Mouse (Mus musculus) liver, embryonic 16.5 days (tissue): Measurements from ENCODE around the gene Exph5. TPM values are rescaled to one million over a fixed set of nuclear protein-coding genes. Genes with fewer than 3 reads are reported as not detected.

Source experiments
- ATAC-seq: fragments of 200-750 bp; cut with Nextera tagmentation; 2 replicates; pipeline ENCODE4 v1.8.0; 2017; ENCODE audit warnings: low read depth, mild to moderate bottlenecking, moderate number of reproducible peaks, moderate library complexity
- H3K27ac ChIP-seq: fragments of 300-500 bp; sonication (generic); 2 replicates; pipeline ENCODE4 v1.5.1; 2014; ENCODE audit warnings: mild to moderate bottlenecking, low read length
- H3K27me3 ChIP-seq: fragments of 300-500 bp; sonication (generic); 2 replicates; pipeline ENCODE4 v1.6.1; 2014; ENCODE audit warnings: low read depth, low read length, mixed read lengths; ENCODE audit not compliant: control insufficient read depth, insufficient read depth
- H3K36me3 ChIP-seq: fragments of 300-500 bp; sonication (generic); 2 replicates; pipeline ENCODE4 v1.6.1; 2014; ENCODE audit warnings: mild to moderate bottlenecking; ENCODE audit not compliant: control insufficient read depth, insufficient read depth
- H3K4me1 ChIP-seq: fragments of 300-500 bp; sonication (generic); 2 replicates; pipeline ENCODE4 v1.6.1; 2014; ENCODE audit warnings: low read depth, low read length, mixed read lengths; ENCODE audit not compliant: control insufficient read depth
- H3K4me2 ChIP-seq: fragments of 300-500 bp; sonication (generic); 2 replicates; pipeline ENCODE4 v1.6.1; 2014; ENCODE audit warnings: low read depth, low read length, mixed read lengths
- H3K4me3 ChIP-seq: fragments of 300-500 bp; sonication (generic); 2 replicates; pipeline ENCODE4 v1.5.1; 2014; ENCODE audit warnings: low read depth, mild to moderate bottlenecking, low read length
- H3K9ac ChIP-seq: fragments of 300-500 bp; sonication (generic); 2 replicates; pipeline ENCODE4 v1.6.1; 2014; ENCODE audit warnings: low read depth, low read length
- H3K9me3 ChIP-seq: fragments of 300-500 bp; sonication (generic); replicated peaks from 2 replicates; pipeline ENCODE4 v1.6.1; 2016; ENCODE audit warnings: low read length; ENCODE audit not compliant: control insufficient read depth
- WGBS: fragments of 180-500 bp; shearing (Covaris S2); extraction: QIAGEN DNeasy Blood & Tissue Kit; methylation state at CpG from one replicate; pipeline ENCODE4 v1.1.7; 2014; ENCODE audit not compliant: insufficient replicate concordance; 5-methylcytosine and 5-hydroxymethylcytosine counted together
- polyA plus RNA-seq: library from polyadenylated mRNA; unstranded; fragments of >200 nt; fragmentation: Nextera tagmentation; extraction: Ambion mirVana; gene quantifications from 2 replicates; pipeline ENCODE4 v1.2.1, GENCODE M21; 2015

Exph5 gene
- polyA plus RNA-seq, 1 experiment from 2014 or later: 0.51 TPM

- ATAC-seq: no peak
- no peaks in the 10 kb centered on the region for H3K27me3 ChIP-seq
- H3K9ac ChIP-seq: no peak overlapping the region
- H3K9me3 ChIP-seq: no peaks in the 10 kb centered on the region
- H3K4me2 ChIP-seq: no peak overlapping the region
- H3K4me3 ChIP-seq: no peak overlapping the region
- H3K4me1 ChIP-seq: no peaks in the 10 kb centered on the region
- H3K36me3 ChIP-seq: no peaks in the 10 kb centered on the region
- WGBS: 53% methylated on average over 2 of the region's 2 CpGs
- no peak overlapping the region for H3K27ac ChIP-seq
These were observed 26.7 kb downstream of the Exph5 start for GRCm38 (mm10) chr9:53328203-53328602.

- Histone ChIP-seq H3K27ac (no peak overlapping the region), H3K27me3 (no peaks in the 10 kb centered on the region), H3K4me1 (no peaks in the 10 kb centered on the region), H3K4me3 (no peak overlapping the region), H3K36me3 (no peaks in the 10 kb centered on the region), H3K4me2 (no peak overlapping the region), H3K9ac (no peak overlapping the region), H3K9me3 (no peaks in the 10 kb centered on the region)
- ATAC-seq: no peak
- WGBS: 46% methylated on average over 6 of the region's 6 CpGs
These were observed 28.1 kb downstream of the Exph5 start for GRCm38 (mm10) chr9:53329301-53330206.

DNA sequence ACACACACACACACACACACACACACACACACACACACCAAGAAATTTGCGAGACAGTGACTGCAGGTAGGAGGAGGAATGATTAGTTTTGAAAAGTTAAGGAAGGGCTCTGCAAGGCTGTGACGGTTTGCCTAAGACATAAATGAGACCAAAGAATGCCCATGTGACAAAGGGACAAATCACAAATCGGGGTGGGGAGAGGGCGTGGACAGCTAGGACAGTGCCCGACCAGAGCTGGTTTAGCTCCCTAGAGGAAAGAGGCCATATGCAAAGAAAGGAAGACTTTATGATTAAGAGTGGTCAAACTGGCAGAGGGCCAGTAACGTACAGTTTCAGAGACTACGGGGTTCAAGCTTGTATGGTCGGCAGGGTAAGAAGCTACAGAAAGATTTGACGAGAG lies 28.8 kb downstream of the Exph5 start:
- WGBS: 72% methylated on average over 9 of the region's 9 CpGs
- Histone ChIP-seq H3K36me3 (no peaks in the 10 kb centered on the region), H3K9ac (no peak overlapping the region), H3K27ac (no peak overlapping the region), H3K9me3 (no peaks in the 10 kb centered on the region), H3K4me1 (no peaks in the 10 kb centered on the region), H3K4me3 (no peak overlapping the region), H3K27me3 (no peaks in the 10 kb centered on the region), H3K4me2 (no peak overlapping the region)
- no peak for ATAC-seq

DNA sequence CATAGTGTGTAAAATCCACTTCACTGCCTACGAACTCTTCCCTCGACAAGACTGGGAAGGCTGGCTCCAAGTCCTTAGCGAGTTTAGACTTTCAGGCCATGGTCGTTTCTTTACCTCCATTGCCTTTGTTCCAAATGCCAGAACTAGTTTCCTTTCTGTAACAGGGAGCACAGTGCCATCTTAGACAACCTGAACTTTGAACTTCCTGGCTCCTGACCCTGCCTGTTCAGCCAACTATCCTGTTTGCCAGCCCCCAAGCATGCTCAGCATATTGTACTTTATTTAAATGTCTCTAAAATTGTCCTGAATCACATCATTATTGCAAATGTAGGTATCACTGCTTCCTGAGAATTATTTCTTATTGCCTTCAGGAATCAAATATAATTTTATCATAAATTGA lies 32.0 kb downstream of the Exph5 start:
- H3K4me3 ChIP-seq: no peak overlapping the region
- no peaks in the 10 kb centered on the region for H3K36me3 ChIP-seq
- no peak overlapping the region for H3K9ac ChIP-seq
- H3K27ac ChIP-seq: no peak overlapping the region
- no peak overlapping the region for H3K4me2 ChIP-seq
- WGBS: 49% methylated on average over 4 of the region's 4 CpGs
- no peaks in the 10 kb centered on the region for H3K9me3 ChIP-seq
- no peak for ATAC-seq
- H3K27me3 ChIP-seq: no peaks in the 10 kb centered on the region
- H3K4me1 ChIP-seq: no peaks in the 10 kb centered on the region

DNA sequence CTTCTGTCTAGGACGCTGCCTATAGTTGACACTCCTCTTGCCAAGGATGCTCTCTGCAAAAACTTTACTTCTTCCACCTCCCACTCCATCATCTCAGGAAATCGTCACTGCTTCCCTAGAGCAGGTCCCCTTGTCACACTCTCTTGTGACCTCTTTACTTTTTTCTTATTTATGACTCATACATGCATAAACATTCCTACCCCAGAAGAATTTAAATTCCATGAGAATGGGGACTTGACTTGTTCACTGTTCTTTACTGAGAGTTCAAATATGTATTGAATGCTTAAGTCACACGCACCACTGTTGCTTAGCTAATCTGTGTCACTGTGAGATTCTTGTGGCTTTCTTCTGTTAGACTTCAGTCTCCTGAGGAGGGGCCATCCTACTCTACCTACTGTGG lies 33.7 kb downstream of the Exph5 start:
- H3K36me3 ChIP-seq: no peaks in the 10 kb centered on the region
- H3K27me3 ChIP-seq: no peaks in the 10 kb centered on the region
- H3K9me3 ChIP-seq: no peaks in the 10 kb centered on the region
- no peak overlapping the region for H3K4me2 ChIP-seq
- H3K4me1 ChIP-seq: no peaks in the 10 kb centered on the region
- H3K4me3 ChIP-seq: no peak overlapping the region
- H3K9ac ChIP-seq: no peak overlapping the region
- no peak for ATAC-seq
- H3K27ac ChIP-seq: no peak overlapping the region
- 51% methylated on average over 3 of the region's 3 CpGs for WGBS

DNA sequence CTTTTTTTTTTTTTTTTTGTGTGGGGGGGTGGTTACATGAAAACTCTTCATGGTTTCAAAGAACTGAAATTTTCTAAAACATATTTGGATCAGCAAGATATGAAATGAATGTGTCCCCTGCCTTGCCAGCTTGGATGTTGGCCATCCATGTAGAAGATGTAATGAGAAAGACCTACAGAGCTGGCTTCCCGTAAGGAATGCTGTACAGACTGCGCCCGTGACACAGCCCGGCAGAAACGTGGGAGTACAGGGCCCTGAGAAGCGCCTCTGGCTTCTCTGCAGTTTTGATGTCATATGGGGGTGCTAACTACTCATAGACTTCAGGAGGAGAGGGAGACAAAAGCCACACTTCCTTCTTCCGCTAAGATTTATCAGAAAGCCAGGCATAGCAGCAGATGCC lies 38.1 kb downstream of the Exph5 start:
- ATAC-seq: no peak
- Histone ChIP-seq H3K4me3 (no peak overlapping the region), H3K4me1 (no peaks in the 10 kb centered on the region), H3K9me3 (no peaks in the 10 kb centered on the region), H3K27me3 (peaks cover 5% of the 10 kb centered on the region), H3K27ac (no peak overlapping the region), H3K36me3 (no peaks in the 10 kb centered on the region), H3K9ac (no peak overlapping the region), H3K4me2 (no peak overlapping the region)
- WGBS: 54% methylated on average over 7 of the region's 7 CpGs

- peaks cover 5% of the 10 kb centered on the region for H3K27me3 ChIP-seq
- H3K4me2 ChIP-seq: peak overlapping the region; percentile 39
- no peak overlapping the region; the same call in none of the 2 replicates for H3K27ac ChIP-seq
- no peak overlapping the region for H3K9ac ChIP-seq
- peak overlapping the region; percentile 55 for H3K4me3 ChIP-seq
- ATAC-seq: no peak
- no peaks in the 10 kb centered on the region for H3K36me3 ChIP-seq
- no peaks in the 10 kb centered on the region for H3K9me3 ChIP-seq
- 30% methylated on average over 17 of the region's 17 CpGs for WGBS
- H3K4me1 ChIP-seq: no peaks in the 10 kb centered on the region
These were observed 39.0 kb downstream of the Exph5 start for GRCm38 (mm10) chr9:53340328-53340916.

- ATAC-seq: no peak
- Histone ChIP-seq H3K9me3 (no peaks in the 10 kb centered on the region), H3K4me2 (peak overlapping the region; percentile 39), H3K27ac (peak overlapping the region; percentile 39), H3K4me3 (peak overlapping the region; percentile 55), H3K4me1 (no peaks in the 10 kb centered on the region), H3K27me3 (peaks cover 5% of the 10 kb centered on the region), H3K36me3 (no peaks in the 10 kb centered on the region), H3K9ac (peak overlapping the region; percentile 20; the same call in 1 of the 2 replicates)
- 5% methylated on average over 14 of the region's 14 CpGs for WGBS
These were observed 39.5 kb downstream of the Exph5 start for GRCm38 (mm10) chr9:53340969-53341368.

GRCm38 (mm10) chr9:53341981-53342380 lies 40.5 kb downstream of the Exph5 start:
- no peak overlapping the region for H3K9ac ChIP-seq
- peak overlapping the region; percentile 39; the same call in 1 of the 2 replicates for H3K4me2 ChIP-seq
- no peak overlapping the region for H3K27ac ChIP-seq
- H3K27me3 ChIP-seq: peaks cover 5% of the 10 kb centered on the region
- no peaks in the 10 kb centered on the region for H3K9me3 ChIP-seq
- H3K4me3 ChIP-seq: no peak overlapping the region
- H3K4me1 ChIP-seq: no peaks in the 10 kb centered on the region
- WGBS: 53% methylated on average over 3 of the region's 3 CpGs
- H3K36me3 ChIP-seq: no peaks in the 10 kb centered on the region
- no peak for ATAC-seq
